Mouse (Mus musculus): ENCODE data around the gene Dgki. TPM values are rescaled to one million over a fixed set of nuclear protein-coding genes. Genes with fewer than 3 reads are reported as not detected.
A peak's percentile ranks its signal among the peaks of the same experiment; 100 is the strongest.

Gene Dgki
- total RNA-seq, 1 experiment from 2014 or later = 2.2 TPM

DNA sequence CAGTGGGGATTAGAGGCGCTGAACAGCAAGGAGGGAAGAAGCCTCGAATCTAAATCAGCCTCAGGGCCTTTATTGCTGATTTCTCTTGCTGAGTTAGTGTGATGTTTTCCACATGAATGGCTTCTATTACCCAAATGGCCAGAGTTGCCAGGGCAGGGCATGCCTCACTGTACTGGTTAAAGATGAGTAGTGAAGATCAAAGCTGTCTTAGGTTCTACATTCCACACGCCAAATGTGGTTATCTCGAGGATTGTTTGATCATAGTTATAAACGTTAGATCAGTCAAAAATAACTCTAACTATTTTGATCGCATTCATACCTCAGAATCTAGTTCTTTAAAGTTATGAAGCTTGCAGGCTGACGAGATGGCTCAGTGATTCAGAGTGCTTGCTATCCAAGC is 59.8 kb downstream of the Dgki start:
- no peak for DNase-seq

DNA sequence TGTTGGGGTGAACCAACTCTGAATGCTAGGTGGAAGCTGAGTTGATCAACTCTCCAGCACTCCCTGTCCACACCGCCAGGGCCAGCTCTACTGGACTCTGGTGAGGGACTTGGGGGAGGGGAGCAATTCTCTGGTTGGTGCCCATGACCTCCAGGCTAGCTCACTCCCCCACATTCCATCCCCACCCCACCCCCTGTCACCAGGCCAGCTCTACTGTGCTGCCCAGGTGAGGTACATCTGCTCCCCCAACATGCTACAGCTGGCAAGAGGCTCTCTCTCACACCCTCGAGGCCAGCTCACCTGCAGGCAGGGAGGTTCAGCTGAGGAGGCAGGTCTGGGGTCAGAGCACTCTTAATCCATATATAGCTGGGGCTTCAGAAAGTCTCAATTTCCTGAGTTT is 63.1 kb downstream of the Dgki start:
- no peak for DNase-seq

DNA sequence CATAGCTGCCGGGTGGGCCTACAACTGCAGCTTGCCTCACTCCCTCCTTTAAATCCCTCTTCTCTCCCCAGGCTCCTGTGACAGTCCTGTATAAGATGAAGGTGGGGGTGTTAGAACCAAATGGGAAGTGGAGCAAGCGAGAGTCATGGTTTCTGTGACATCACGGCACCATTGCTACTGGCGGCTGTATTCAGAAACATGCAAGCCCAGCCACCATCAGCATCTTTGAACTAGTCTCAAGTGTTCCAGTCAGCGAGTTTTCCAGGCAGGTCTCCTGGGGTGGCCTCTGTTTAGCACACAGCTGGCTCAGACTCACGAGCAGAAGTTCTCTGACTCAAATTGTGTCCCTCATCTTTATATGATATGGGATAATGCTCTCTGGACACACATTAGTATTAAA is 68.8 kb downstream of the Dgki start:
- no peak for DNase-seq

DNA sequence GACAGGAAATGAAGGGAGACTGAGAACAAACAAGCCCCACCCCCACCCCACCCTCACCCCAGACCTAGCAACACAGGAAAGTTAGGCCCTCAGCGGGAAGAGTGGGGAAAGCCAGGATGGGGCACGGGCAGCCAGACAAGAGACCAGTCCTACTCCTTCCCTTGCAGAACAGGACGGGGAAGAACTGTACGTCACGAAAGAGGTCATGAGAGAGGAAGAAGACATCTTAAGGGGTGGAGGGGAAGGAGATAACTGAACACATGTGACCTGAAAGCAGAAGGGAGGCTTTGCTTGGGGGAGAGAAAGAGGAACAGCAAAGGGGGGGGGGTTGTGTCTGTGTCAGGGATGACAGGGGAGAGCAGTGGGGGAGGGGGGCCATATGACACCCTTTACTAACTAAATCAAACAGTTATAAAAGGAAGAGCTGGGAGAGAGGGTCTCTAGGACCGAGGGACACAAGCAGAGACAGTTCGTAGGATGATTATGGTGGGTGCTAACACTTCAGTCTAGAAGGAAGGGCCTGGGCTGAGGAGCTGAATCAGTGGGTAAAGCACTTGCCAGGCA is 77.0 kb downstream of the Dgki start:
- DNase-seq = no peak

DNA sequence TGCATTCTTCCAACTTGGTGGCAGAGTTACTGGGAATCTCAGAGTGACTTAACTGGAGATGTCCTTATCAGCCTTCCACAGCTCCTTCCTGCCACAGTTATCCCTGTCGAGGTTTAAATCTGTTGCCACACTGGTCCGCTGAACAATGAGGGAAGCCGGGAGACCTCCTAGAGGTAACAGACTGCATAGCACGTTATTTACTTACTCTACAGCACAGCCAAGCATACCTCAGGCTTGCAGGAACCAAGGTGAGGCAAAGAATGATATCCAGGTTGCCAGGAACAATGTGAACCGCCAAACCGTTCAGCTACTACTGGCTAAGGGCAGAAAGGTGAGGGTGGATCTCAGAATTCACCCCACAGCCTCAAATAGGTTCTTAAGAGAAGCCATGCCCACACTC is 78.0 kb downstream of the Dgki start:
- no peak for DNase-seq

DNA sequence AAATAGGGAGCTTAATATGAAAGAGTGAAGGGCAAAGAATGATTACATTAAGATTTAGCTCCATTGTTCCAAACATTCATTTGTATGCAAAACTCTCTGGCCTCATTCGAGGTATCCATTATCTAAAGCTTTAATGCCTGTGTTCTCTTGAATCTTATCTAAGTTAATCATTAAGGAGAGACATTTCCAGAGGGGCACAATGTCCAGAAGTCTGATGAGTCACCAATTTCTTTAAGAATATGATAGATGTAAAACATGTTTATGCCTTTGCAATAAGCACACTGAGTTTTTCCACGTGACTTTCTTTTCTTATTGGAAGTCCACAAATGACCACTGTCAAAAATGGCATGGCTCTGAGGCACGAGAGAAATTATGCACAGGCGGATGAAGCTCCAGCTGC is 80.9 kb downstream of the Dgki start:
- no peak for DNase-seq

DNA sequence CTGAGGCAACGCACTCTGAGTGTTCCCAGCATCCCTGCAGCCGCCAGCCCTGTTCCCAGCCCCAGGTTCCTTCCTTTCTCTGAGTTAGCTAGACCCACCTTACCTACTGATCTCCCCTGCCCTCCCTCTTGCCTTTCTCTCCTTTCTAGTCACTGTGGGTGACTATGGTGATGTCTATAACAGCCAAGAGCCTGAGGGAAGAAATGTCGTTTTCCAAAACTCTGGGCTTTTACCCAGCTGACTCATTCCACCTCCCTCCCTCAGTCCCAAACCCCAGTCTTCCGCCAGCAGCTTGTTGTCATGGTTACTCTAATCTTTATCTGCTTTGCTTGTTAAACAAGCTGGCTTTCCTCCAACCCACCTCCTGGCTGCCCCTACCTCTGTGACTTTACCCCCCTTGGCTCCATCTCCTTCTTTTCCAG is 83.6 kb downstream of the Dgki start:
- peak; percentile 47 for DNase-seq

DNA sequence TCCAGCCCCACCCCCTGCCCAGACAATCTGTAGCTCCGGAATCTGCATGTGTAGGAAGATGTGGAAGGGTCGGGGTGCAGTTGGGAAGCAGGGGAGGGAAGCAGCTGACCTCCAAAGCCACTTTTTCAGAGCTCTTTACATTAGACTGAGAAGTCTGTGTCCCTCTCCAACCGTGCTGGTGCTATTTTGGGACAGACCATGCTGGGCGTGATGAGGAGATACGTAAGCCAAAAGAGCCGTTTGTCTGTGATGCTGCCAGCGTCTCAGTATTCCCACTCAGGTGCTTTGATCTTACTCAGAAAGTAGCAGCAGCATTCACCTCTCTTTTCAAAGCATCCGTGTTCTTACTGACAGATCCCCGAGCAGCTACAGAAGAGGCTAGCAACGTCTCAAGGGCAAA is 84.3 kb downstream of the Dgki start:
- no peak for DNase-seq

DNA sequence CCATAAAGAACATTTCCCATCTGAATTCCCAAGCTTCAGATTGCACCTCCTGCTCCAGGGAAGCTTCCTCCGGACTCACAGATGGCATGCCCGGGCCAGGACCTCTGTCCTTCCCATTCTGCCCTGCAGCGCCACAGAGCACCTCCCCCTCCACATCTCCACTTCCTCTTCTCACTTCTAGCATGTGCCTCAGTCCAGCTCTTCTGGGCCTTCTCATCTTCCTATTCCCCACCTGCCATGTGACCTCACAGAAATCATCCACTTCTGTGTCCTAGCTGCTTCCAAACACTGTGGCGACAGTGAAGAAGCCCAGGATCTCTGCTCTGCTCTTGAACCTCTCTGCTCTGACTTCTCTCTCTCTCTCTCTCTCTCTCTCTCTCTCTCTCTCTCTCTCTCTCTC is 87.1 kb downstream of the Dgki start:
- peak; percentile 11 for DNase-seq

DNA sequence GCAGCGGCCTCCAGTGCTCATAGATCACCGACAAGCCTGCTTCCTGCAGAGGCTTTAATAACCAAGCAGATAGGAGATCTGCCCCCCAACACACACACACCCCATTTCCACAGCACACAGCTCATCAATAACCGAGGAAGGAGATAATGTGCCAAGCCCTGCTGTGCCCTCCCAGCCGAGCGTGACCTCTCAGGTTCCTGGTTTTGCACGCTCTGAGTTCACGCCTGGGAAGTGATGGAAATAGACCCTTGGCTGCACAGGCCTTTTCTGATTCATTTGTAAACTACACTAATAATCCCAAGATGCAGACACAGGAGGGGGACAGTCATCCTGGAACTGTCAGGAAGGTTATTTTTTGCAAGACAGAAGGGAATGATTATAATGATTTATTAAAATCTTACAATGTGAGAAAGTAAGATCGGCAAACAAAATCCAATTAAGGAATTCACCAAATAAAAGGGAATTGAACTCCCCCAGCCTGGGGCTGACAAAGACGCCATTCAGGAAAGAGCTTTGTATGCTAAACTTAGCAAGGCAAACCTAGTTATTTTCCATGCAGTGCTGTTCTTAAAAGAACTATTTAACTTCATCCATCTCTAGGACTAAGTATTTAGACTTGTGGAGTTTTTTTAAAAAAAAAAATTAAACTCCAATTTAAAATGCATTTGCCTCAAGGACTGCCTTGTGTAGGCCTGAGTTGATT is 88.3 kb downstream of the Dgki start:
- no peak for DNase-seq

DNA sequence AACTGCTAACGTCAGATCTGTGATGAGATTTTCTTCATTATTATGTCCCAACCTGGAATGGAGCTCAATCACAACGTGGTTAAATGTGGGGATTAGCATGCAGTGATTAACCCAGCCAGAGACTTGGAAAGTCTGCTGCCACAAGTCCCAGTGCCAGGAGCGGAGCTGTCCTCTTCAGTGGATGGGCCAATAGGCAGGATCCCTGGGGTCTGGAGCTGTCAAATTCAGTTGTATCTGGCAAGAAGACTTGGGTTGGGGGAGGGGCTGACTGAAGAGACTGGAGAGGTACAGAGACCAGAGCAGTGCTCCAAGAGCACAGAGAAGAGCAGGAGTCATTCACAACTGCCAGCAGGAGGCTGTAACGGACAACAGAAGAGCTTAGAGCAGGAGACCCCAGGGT is 97.1 kb downstream of the Dgki start:
- DNase-seq = no peak

DNA sequence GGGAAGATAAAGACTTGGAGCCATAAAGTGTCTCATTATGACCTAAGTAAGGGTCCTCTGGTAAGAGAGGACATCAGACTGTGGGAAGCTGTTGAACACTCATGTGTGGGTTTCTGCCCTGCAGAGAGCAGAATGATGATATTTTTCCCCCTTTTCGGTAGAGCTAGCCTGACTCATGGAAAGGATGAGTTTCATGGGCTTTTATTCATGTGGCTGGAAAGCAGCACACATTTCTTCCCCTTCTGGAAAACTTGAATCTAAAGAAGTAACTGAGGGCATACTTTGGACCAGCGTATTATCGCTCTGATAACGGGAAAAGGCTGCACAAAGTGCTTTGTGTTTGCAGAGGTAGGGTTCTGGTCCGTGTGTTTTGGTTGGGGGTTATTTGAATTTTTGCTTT is 99.1 kb downstream of the Dgki start:
- no peak for DNase-seq

DNA sequence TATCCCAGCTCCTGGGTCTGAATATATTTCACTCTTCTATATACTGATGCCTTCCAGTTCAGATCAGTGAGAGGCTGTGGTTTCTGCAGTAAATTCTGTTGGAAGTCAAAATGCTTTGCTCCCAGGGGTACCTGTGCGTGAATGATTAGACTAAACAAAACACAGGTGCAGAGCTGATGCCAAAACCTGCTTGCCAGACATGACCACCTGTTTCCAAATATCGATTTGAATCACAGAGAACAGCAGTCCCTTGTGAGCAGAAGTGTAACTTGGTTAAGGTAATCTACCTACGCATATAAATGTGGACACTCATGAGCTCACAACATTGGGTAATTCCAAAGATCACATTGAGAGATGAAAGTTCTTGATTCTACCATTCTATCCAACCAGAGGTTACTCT is 100.5 kb downstream of the Dgki start:
- no peak for DNase-seq

DNA sequence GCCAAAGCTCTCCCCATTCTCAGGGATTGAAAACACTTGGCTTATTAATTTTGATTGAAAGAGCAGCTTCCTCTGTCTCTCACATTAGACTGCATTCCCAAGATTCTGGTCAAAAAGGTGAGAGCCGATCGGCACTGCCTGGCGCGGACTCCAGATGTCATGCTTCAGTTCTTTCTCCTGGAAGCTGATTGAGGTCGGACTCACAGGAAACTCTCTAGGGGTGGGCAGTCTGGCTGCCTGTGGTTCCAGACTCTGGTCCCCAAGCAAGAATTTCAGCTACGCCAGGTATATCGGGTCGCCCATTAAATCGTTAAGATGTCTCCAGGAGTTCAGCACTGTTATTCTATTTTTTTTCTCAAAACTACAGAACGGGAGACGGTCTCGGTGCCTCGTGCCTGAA is 102.2 kb downstream of the Dgki start:
- DNase-seq = no peak

DNA sequence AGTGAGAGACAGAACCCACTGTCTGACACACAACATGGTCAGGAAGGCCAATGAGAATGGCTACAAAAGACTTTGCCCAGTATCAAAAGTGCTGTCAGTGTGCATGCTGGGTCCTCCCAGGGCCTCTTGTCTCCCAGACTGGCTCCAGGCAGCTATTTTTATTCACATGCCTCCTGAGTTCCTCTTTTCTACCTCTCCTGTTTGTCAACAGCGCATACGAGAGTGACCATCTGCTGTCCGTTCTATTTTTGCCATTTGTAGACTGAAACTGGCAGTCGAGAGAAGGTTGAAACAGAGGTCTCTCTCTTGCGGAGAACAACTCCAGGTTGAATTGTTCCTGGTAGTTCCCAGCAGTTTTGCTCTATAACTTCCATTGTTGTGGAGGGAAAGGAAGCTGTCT is 103.1 kb downstream of the Dgki start:
- no peak for DNase-seq

DNA sequence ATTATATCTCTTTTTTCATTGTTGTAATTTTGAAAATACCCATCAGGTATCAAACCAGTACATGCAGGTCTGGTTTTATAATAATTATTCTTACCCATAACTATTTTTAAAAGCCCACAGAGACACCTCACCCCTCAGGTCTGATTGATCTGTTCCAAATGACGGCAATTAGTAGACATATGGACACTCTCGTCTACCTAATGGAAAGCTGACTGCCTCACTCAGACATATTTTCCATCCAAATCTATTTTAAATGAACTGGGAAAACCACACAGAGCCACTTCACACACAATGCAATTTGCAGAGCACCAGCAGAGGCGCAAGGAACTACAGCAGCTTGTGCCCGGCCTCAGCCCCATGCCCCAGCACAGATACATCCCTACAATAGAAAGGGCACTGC is 104.2 kb downstream of the Dgki start:
- no peak for DNase-seq

DNA sequence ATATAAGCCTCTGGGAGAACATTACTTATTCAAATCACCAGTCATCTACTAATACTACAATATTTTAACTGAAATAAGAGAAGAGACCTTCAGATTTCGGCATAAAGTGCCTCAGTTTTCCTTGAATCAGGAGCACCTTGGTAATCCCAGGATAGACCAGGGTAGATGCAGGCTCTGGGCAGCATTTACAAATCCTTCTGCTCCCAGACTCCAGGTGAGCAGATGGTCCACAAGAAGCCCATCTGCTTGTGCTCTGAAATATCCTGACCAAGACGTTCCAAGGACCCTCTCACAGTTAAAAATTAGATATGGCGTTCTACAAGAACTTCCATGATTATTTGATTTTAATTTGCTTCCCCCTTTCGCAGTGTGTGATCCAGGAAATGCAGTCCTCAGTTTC is 118.0 kb downstream of the Dgki start:
- DNase-seq = no peak

DNA sequence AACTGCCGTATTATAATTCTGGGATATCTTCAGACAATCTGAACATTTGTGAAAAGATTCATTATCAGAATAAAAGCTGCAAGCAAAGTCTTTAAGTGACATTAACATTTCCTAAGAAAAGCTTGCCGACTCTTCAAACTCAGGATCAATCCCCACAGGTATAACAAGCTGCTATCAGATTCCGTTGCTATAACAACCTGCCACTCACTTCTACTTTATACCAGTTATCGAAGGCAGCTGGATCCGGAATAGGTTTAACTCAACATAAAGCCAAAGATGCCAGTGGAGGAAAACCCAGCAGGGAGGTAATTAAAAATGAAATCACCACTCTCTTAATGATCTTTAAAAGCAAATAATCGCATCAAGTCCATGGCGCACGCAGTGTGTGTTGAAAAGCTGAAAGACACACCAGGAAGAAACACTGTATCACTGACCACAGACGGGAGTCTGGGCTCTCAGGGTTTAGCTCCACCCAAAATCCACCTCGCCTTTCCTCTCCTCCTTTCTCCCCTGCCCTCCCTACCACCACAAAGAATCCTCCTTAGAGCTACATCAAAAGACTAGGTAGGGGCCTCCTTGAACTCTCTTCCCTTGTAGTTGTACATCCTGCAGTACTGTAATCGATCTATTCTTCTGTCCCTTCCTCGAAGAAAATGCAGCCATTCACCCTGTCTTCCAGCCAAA is 128.7 kb downstream of the Dgki start:
- no peak for DNase-seq

DNA sequence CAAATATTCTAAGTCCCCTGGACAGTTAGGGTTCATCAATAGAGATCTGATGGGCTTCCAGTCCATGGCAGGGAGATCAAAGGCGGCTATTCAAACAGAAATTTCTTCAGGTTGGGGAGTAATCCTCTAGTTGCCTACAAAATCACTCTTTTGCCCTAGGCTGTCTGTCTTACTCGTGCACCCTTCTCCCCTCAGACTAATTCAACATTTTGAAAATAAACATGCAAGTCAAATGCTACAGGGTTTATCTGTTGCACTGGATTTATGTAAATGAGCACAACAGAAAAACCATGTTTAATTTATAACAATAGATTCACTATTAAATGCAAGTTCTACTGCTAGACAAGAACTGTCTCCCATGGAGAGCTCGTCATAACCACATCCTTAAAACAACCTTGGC is 141.1 kb downstream of the Dgki start:
- DNase-seq = no peak

DNA sequence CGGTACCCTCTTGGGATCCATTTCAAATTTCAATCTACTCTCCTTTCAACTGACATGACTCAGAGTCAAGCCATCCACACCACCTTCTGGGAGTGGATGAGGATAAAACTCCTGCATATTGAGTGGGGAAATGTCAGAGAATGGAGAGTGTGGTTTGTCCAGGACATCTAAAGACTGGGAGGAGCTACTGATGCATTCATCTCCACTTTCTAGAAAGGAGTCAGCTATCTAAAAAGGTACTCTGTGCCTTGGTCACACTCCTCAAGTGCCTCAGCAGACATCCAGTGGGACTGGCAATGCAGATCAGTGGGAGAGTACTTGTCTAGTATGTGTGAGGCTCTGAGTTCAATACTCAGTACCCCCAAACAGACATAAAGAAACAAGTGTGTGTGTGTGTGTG is 145.9 kb downstream of the Dgki start:
- no peak for DNase-seq

DNA sequence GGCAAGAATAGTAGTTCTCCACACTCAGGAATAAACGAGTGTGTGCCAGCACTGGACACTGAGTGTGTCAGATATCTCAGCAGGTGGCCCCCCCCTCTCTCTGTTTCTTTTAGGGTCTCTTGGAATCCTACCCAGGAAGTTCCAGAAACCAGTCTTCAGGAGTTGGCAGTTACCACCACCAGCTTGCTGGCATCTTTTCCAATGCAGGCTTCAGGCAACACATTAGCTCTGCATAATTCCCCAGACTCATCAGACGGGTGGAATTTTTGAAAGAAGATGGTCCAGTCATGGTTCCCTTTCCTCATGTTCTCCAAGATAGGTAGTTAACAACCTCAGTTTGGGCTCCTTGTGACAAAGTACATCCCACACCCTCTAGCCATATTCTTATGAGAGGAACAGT is 149.5 kb downstream of the Dgki start:
- no peak for DNase-seq

DNA sequence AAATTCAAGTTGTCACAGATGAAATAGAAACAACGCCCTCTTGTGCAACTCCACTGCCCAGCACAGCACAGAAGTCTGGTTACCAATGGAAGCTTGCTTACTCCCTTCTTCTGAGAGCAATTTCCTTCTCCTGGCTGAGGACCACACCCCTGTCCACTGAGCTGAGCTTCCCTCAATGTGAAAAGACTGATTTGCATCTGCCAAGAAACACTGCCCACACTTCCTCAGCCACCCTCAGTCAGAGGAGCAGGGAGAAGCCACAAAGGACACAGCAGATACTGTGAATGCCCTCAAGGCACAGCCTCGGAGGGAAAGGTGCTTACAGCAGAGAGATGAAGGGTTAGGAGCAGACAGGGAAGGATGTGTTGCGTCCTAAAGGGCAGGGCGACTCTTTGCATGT is 149.9 kb downstream of the Dgki start:
- no peak for DNase-seq

DNA sequence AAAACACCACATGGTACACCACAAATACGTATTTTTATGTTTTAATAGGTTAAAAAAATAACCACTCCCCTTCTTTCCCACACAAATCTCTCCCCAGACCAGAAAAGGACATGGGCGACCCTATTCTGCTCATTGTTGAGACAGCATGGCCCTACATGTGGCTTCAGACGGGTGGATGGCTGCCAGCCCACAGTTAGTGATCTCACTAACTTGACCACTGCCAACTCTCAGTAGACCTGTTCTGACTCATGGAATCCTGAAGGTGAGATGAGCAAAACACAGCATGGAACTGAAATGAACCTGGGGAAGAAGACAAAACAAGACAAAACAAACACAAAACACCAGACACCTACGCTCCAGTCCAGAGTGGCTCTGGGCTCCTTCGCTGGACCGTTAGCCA is 150.8 kb downstream of the Dgki start:
- DNase-seq = peak; percentile 6

DNA sequence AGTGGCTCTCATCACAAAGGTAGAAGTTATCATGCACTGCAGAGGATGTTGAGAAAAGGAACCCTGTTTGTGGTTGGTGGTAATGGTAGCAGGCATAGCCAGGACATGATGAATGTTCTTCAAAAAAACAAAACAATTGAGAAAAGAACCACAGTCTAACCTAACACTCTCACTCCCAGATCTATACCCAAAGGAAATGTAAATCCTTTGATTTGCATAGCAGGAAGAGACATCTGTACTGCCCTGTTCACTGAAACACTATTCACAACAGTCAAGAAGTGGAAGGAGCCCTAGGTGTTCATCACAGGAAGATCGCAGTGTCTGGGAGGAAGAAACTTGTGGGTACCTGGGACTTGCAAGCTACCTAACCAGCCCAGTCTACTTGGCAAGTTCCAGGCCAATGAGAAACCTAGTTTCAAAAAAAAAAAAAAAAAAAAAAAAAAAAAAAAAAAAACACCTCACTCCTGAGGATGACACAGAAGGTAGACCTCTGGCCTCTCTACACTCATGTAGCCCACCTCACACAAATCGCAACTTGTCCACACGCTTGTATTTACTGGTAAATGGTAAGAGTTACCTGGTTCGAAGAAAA is 152.5 kb downstream of the Dgki start:
- DNase-seq = no peak

Measured in adrenal gland, postnatal 14 days (tissue).